ENCODE assay signal across 9 mouse cellular contexts in the genomic region with DNA sequence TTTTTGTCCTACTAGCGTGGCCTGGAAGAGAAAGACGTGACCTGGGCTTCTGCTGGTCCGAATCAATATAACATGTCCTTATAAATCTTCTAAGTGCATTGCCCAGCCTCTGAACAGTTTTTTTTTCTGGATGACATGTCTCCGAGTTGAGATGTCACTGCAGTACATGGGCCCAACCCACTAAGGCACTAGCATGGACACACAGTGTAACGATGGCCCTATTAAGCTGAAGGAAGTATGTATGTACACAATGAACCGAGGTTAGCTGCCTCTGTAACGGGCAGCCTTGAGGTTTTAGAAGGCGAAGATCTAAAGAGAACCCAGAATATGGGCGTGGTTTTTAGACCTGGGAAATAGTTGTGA. TPM values are rescaled to one million over a fixed set of nuclear protein-coding genes. Genes with fewer than 3 reads are reported as not detected.
DNase-seq lines count a peak whose midpoint lies in the region; ATAC-seq and TF ChIP-seq lines count a peak whose summit lies in the region.
"Had no signal": no experiment of that assay in that cellular context is flagged by ENCODE, and none has a peak within 500 bp of the region (broad histone marks: within the 10 kb centered on the region; RNA-seq: fewer than 3 reads in every experiment).

No protein-coding gene starts in this region.

- 8% methylated on average over 9 of the region's 9 CpGs for WGBS in kidney, embryonic 14.5 days
- WGBS in bone marrow, adult 2 months = 4% methylated on average over 9 of the region's 9 CpGs
- 10% methylated on average over 9 of the region's 9 CpGs for WGBS in hindbrain, embryonic 11.5 days
- WGBS in midbrain, embryonic 12.5 days = 11% methylated on average over 9 of the region's 9 CpGs

- peak overlapping the region; percentile 91 for H3K4me2 ChIP-seq in kidney, embryonic 14.5 days (replicated peaks; ENCODE audit: low read depth, low read length)
- peak overlapping the region; percentile 77 for H3K4me2 ChIP-seq in hindbrain, embryonic 11.5 days (replicated peaks; ENCODE audit: low read depth, low read length)
- peak overlapping the region; percentile 93 for H3K4me2 ChIP-seq in midbrain, embryonic 12.5 days (replicated peaks)

- peak overlapping the region; percentile 93 for H3K4me3 ChIP-seq in kidney, embryonic 14.5 days (ENCODE audit: low read length)
- peak overlapping the region; percentile 83 for H3K4me3 ChIP-seq in bone marrow, adult 2 months (replicated peaks; ENCODE audit: control insufficient read depth, low read depth, low read length)
- H3K4me3 ChIP-seq in hindbrain, embryonic 11.5 days (ENCODE audit: low read depth, low read length) = peak overlapping the region; percentile 94
- H3K4me3 ChIP-seq in midbrain, embryonic 12.5 days = peak overlapping the region; percentile 97

- no peak for TF ChIP-seq CTCF in bone marrow, adult 2 months (IDR thresholded peaks at IDR 0.05; ENCODE audit: control insufficient read depth, insufficient read depth, low read length)

- peaks cover 7% of the 10 kb centered on the region for H3K4me1 ChIP-seq in kidney, embryonic 14.5 days (ENCODE audit: control insufficient read depth, insufficient read depth, low read length)
- peaks cover 1% of the 10 kb centered on the region; the same call in 1 of the 2 replicates for H3K4me1 ChIP-seq in bone marrow, adult 2 months (ENCODE audit: control insufficient read depth, insufficient read depth, low read length)
- 0 out of 2 replicates have a peak, but pooled peaks cover 2% of the 10 kb centered on the region for H3K4me1 ChIP-seq in hindbrain, embryonic 11.5 days (replicated peaks; ENCODE audit: control insufficient read depth, insufficient read depth, low read length)
- H3K4me1 ChIP-seq in midbrain, embryonic 12.5 days = peaks cover 12% of the 10 kb centered on the region

- peak; percentile 28 for ATAC-seq in kidney, embryonic 14.5 days (ENCODE audit: low FRiP score, low TSS enrichment)
- ATAC-seq in hindbrain, embryonic 11.5 days (ENCODE audit: low FRiP score) = peak; percentile 23; the same call in 1 of the 2 replicates
- no peak; the same call in 1 of the 2 replicates for ATAC-seq in midbrain, embryonic 12.5 days (ENCODE audit: low FRiP score, low read depth)

- peak overlapping the region; percentile 90 for H3K27ac ChIP-seq in kidney, embryonic 14.5 days (ENCODE audit: low read depth, low read length)
- no peak overlapping the region for H3K27ac ChIP-seq in bone marrow, adult 2 months (ENCODE audit: control insufficient read depth, insufficient read depth, low read depth, low read length, poor library complexity)
- H3K27ac ChIP-seq in hindbrain, embryonic 11.5 days (ENCODE audit: low read depth, low read length) = peak overlapping the region; percentile 75
- peak overlapping the region; percentile 76 for H3K27ac ChIP-seq in midbrain, embryonic 12.5 days (replicated peaks)

- TF ChIP-seq POLR2A in bone marrow, adult 2 months (IDR thresholded peaks at IDR 0.05; ENCODE audit: borderline replicate concordance, control insufficient read depth, low read depth, low read length) = no peak

- H3K27me3 ChIP-seq in kidney, embryonic 14.5 days (ENCODE audit: control insufficient read depth, insufficient read depth, low read length) = no peaks in the 10 kb centered on the region
- no peaks in the 10 kb centered on the region for H3K27me3 ChIP-seq in hindbrain, embryonic 11.5 days (ENCODE audit: control insufficient read depth, insufficient read depth, low read length)
- H3K27me3 ChIP-seq in midbrain, embryonic 12.5 days = no peaks in the 10 kb centered on the region

- DNase-seq in kidney, adult 18-20 months = no peak
- peak; percentile 6 for DNase-seq in hindbrain, embryonic 11.5 days (ENCODE audit: low spot score)
- DNase-seq in cerebellum, adult 11-12 months = no peak
- no peak for DNase-seq in frontal cortex, adult 2 months (ENCODE audit: extremely low spot score in 1 of 2, low spot score in 1 of 2)
- no peak for DNase-seq in cerebellum, postnatal 25 days

- H3K9ac ChIP-seq in kidney, embryonic 14.5 days (ENCODE audit: low read depth, low read length) = peak overlapping the region; percentile 84
- H3K9ac ChIP-seq in hindbrain, embryonic 11.5 days (ENCODE audit: low read depth, low read length) = peak overlapping the region; percentile 76
- peak overlapping the region; percentile 82 for H3K9ac ChIP-seq in midbrain, embryonic 12.5 days (replicated peaks)

- H3K36me3 ChIP-seq in kidney, embryonic 14.5 days (ENCODE audit: control insufficient read depth, insufficient read depth, low read length) = peaks cover 5% of the 10 kb centered on the region; the same call in 1 of the 2 replicates
- H3K36me3 ChIP-seq in hindbrain, embryonic 11.5 days (ENCODE audit: control insufficient read depth, insufficient read depth, low read length) = no peaks in the 10 kb centered on the region
- H3K36me3 ChIP-seq in midbrain, embryonic 12.5 days = peaks cover 11% of the 10 kb centered on the region

- H3K9me3 ChIP-seq in kidney, embryonic 14.5 days (ENCODE audit: control insufficient read depth, low read length) = no peaks in the 10 kb centered on the region
- no peaks in the 10 kb centered on the region for H3K9me3 ChIP-seq in hindbrain, embryonic 11.5 days (ENCODE audit: control insufficient read depth, low read length)
- H3K9me3 ChIP-seq in midbrain, embryonic 12.5 days = no peaks in the 10 kb centered on the region

RNA-seq across cellular contexts. Expression of a gene that starts 0.6 kb away (rescaled TPM):
- polyA plus RNA-seq in kidney, embryonic 14.5 days (2014; fragmentation: Nextera tagmentation; extraction: Ambion mirVana) = 29.3 and 41.3 TPM in 2 replicates
- 16.1 and 41.8 TPM in 2 replicates for polyA plus RNA-seq in bone marrow, adult 2 months (2011; ENCODE audit: insufficient read depth, insufficient read length, low replicate concordance, missing spikeins)
- 53.6 and 60.7 TPM in 2 replicates for polyA plus RNA-seq in hindbrain, embryonic 11.5 days (2014; fragmentation: Nextera tagmentation; extraction: Ambion mirVana)
- 57.4 and 57.6 TPM in 2 replicates for polyA plus RNA-seq in midbrain, embryonic 12.5 days (2016; fragmentation: Nextera tagmentation; extraction: Ambion mirVana)
- 92.8 and 114 TPM in 2 replicates for polyA plus RNA-seq in frontal cortex, adult 2 months (2012; rRNA removed)

RNA-seq across cellular contexts. Expression of a gene that starts 45.8 kb away (rescaled TPM):
- not detected in 2 replicates for polyA plus RNA-seq in kidney, embryonic 14.5 days (2014; fragmentation: Nextera tagmentation; extraction: Ambion mirVana)
- polyA plus RNA-seq in bone marrow, adult 2 months (2011; ENCODE audit: insufficient read depth, insufficient read length, low replicate concordance, missing spikeins) = not detected in 2 replicates
- 1.6 and 7.1 TPM in 2 replicates for polyA plus RNA-seq in hindbrain, embryonic 11.5 days (2014; fragmentation: Nextera tagmentation; extraction: Ambion mirVana)
- not detected in 2 replicates for polyA plus RNA-seq in midbrain, embryonic 12.5 days (2016; fragmentation: Nextera tagmentation; extraction: Ambion mirVana)
- polyA plus RNA-seq in frontal cortex, adult 2 months (2012; rRNA removed) = not detected in 2 replicates
- polyA plus RNA-seq: large intestine, adult 2 months had no signal

RNA-seq across cellular contexts. Expression of a gene that starts 58.8 kb away (rescaled TPM):
- polyA plus RNA-seq in kidney, embryonic 14.5 days (2014; fragmentation: Nextera tagmentation; extraction: Ambion mirVana) = 6.4 and 10.1 TPM in 2 replicates
- polyA plus RNA-seq in bone marrow, adult 2 months (2011; ENCODE audit: insufficient read depth, insufficient read length, low replicate concordance, missing spikeins) = 7.7 and 8.6 TPM in 2 replicates
- polyA plus RNA-seq in hindbrain, embryonic 11.5 days (2014; fragmentation: Nextera tagmentation; extraction: Ambion mirVana) = 10.5 and 11.1 TPM in 2 replicates
- 8.0 and 8.7 TPM in 2 replicates for polyA plus RNA-seq in midbrain, embryonic 12.5 days (2016; fragmentation: Nextera tagmentation; extraction: Ambion mirVana)
- polyA plus RNA-seq in frontal cortex, adult 2 months (2012; rRNA removed) = 6.7 and 8.0 TPM in 2 replicates
